ENCODE assay signal across 8 mouse cellular contexts in the genomic region with DNA sequence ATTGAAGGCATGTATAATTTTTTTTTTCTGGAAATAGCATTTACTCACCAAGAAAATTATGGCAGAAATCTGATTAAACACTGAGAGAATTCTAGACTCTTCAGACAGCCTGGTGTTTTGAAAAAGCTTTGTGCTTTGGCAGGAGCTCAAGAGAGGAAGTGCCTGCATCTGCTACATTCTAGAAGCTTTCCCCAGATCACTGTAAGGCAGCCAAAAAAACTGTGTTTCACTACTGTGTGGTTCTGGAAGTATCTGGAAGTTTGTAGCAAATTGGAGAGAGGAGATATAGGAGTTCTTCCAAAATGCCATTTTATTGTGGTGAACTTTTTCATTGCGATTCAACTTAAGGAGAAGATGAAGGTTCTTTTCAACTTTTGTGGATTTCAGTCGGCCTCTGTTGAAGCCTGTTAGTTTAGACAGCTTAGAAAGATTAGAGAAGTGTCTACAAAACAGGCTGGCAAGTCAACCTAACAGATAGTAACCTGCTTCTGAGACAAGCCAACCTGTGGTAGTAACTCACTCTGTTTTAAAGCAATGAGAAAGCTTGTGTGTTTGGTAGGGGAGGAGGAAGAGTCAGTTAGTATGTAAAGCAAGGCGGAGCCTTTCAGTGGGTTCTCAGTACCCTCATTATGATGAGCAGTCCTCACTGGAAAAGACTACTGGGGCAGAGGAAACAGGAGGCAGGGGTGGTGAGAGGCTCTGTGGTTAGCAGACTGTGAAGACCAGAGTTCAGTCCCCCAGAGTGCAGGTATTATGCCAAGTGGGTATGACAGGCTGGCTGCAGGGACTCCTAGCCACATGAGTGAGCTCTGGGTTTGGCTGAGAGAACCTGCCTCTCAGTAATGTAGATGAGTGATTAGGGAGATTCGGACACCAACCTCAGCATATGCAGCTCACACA. TPM values are rescaled to one million over a fixed set of nuclear protein-coding genes. Genes with fewer than 3 reads are reported as not detected.
A peak's percentile ranks its signal among the peaks of the same experiment; 100 is the strongest.
DNase-seq lines count a peak whose midpoint lies in the region; ATAC-seq lines count a peak whose summit lies in the region.

No protein-coding gene starts in this region.

- no peak for ATAC-seq in forebrain, embryonic 14.5 days
- ATAC-seq in forebrain, embryonic 13.5 days = no peak
- peak; percentile 42; the same call in 1 of the 2 replicates for ATAC-seq in erythroid progenitor cell, adult 5-6 weeks (replicated peaks; ENCODE audit: low FRiP score, poor library complexity, severe bottlenecking)

- no peak overlapping the region for H3K27ac ChIP-seq in forebrain, embryonic 14.5 days (ENCODE audit: low read depth, low read length)
- no peak overlapping the region for H3K27ac ChIP-seq in forebrain, embryonic 13.5 days

- WGBS in forebrain, embryonic 14.5 days = 82% methylated on average over 4 of the region's 4 CpGs
- 83% methylated on average over 4 of the region's 4 CpGs for WGBS in forebrain, embryonic 13.5 days

- H3K4me2 ChIP-seq in forebrain, embryonic 14.5 days (ENCODE audit: low read length) = no peak overlapping the region
- no peak overlapping the region for H3K4me2 ChIP-seq in forebrain, embryonic 13.5 days

- H3K27me3 ChIP-seq in forebrain, embryonic 14.5 days (replicated peaks; ENCODE audit: control insufficient read depth, insufficient read depth, low read length) = no peaks in the 10 kb centered on the region
- no peaks in the 10 kb centered on the region for H3K27me3 ChIP-seq in forebrain, embryonic 13.5 days

- DNase-seq in forebrain, embryonic 14.5 days (ENCODE audit: low spot score) = peak; percentile 90
- DNase-seq in R1 (ENCODE audit: low read depth, low spot score) = peak; percentile 5
- peak; percentile 26 for DNase-seq in heart, postnatal 25 days (ENCODE audit: low spot score)
- peak; percentile 25 to 46 for DNase-seq in layer of hippocampus, postnatal 10 days (ENCODE audit: low spot score in 2 of 2)
- peak; percentile 55 for DNase-seq in lung, postnatal 25 days (ENCODE audit: low spot score)
- DNase-seq in thymus, postnatal 4 days = peak; percentile 18

- H3K9me3 ChIP-seq in forebrain, embryonic 14.5 days (replicated peaks; ENCODE audit: control insufficient read depth, low read length) = no peaks in the 10 kb centered on the region
- no peaks in the 10 kb centered on the region for H3K9me3 ChIP-seq in forebrain, embryonic 13.5 days (replicated peaks)

- no peak overlapping the region for H3K4me3 ChIP-seq in forebrain, embryonic 14.5 days (ENCODE audit: low read depth, low read length)
- no peak overlapping the region for H3K4me3 ChIP-seq in forebrain, embryonic 13.5 days

- peaks cover 18% of the 10 kb centered on the region for H3K36me3 ChIP-seq in forebrain, embryonic 14.5 days (ENCODE audit: control insufficient read depth, insufficient read depth, low read length)
- H3K36me3 ChIP-seq in forebrain, embryonic 13.5 days (ENCODE audit: poor library complexity, severe bottlenecking) = peaks cover 15% of the 10 kb centered on the region

- peaks cover 3% of the 10 kb centered on the region; the same call in 1 of the 2 replicates for H3K4me1 ChIP-seq in forebrain, embryonic 14.5 days (ENCODE audit: control insufficient read depth, insufficient read depth, low read length)
- peaks cover 4% of the 10 kb centered on the region for H3K4me1 ChIP-seq in forebrain, embryonic 13.5 days

- intact Hi-C loops in heart, postnatal 25 days (cut with DNase I) = no loop called here

- H3K9ac ChIP-seq in forebrain, embryonic 14.5 days (ENCODE audit: low read length) = no peak overlapping the region
- no peak overlapping the region for H3K9ac ChIP-seq in forebrain, embryonic 13.5 days

RNA-seq across cellular contexts. Expression of a gene that starts 12.1 kb away (rescaled TPM):
- 23.8 and 29.2 TPM in 2 replicates for polyA plus RNA-seq in forebrain, embryonic 14.5 days (2014; fragmentation: Nextera tagmentation; extraction: Ambion mirVana)
- 25.9 and 26.9 TPM in 2 replicates for polyA plus RNA-seq in forebrain, embryonic 13.5 days (2015; fragmentation: Nextera tagmentation; extraction: Ambion mirVana)
- 2.5 and 6.5 TPM in 2 replicates for total RNA-seq in erythroid progenitor cell, adult 5-6 weeks (2015; ENCODE audit: low replicate concordance)
- 8.9 and 12.9 TPM in 2 replicates for total RNA-seq in erythroid progenitor cell, adult 5-6 weeks (2017; ENCODE audit: low replicate concordance)
- total RNA-seq in heart, postnatal 25 days (2021) = 10 to 100 TPM; 36.6 to 51.2 TPM
- 10 to 100 TPM; 29.8 to 30.9 TPM for total RNA-seq in layer of hippocampus, postnatal 10 days (2021)

Comparison
In these comparisons a context has a peak if more than half of its experiments do, and no peak if none do; other contexts are left out.
1. DNase-seq: peak in every context shown above with its lines; median percentile 90 in forebrain, embryonic 14.5 days; 55 in lung, postnatal 25 days; 36 in layer of hippocampus, postnatal 10 days; 26 in heart, postnatal 25 days; 18 in thymus, postnatal 4 days; 5 in R1.